Mouse (Mus musculus) cerebellum, adult 9-11 months (tissue): ENCODE results near the gene Krt7.

Experiments used
- DNase-seq: peaks from one replicate; pipeline ENCODE4 v3.0.0; 2022

The Krt7 gene

DNA sequence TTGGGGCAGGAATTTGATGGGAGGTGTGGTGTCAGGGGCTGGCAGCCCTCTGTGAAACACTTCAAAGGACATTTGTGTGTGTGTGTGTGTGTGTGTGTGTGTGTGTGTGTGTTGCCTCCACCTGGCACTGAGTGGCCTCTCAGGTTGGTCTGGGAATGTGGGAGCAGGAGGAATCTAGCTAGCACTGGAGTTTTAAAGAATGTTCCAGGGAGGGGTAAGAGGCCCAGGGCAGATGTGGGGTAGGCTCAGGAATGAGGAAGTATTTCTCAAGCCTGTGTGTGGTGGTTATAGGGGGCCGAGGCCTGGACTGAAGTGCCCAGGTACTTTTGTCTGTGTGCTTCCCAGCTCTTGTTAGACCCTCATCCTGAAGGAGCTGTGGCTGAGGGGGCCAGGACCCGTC, at the start of gene Krt7:
TSS of gene Krt7 (plus strand) at position 269 of the 400 bp plus-strand sequence.
- no peak for DNase-seq

DNA sequence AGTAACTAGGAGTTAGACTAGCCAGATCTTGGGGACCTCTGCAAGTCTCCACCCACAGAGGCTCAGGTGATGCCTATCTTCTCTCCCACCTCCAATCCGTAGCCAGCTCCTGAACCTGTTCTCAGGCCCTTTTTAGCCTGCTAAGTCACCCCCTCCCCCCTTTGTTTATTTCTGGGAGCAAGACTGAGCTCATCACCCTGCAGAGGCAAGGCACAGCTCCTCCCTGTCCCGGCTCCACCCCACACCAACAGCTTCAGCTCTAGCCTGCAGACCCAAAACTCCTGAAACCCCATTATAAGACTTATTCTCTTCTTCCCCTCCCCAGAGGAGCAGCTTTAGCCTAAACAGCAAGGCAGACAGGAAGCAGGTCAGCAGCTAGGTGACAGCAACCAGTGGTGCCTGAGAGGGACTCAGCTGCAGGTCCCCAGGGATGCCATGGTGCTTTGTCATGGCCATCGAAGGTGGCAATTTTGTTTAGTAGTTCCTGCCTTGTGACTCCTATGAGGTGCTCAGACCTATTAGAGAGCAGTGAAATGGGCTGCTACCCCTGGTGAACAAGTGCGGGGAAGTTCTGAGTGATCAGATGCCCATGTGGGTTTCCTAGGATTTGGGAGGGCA, 48.3 kb upstream of the Krt7 start:
- DNase-seq = no peak

DNA sequence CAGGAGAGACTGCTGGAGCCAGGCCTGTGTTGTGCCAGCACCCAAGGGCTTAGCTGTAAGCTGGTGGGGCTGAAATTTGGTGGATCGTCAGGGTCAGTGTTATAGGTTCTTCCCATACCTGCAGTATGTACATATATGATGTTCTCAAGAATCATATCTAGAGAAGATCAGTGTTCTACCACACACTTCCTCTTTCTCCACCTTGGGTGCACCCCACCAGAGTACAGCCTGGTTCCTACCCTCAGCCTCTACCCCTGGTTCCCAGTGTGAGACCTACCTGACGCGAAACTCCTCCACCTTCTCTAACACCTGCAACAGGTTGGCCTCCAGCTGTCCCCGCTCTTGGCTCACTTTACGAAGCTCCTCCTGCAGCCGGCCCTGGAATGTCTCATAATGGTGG, 46.9 kb upstream of the Krt7 start:
- no peak for DNase-seq

DNA sequence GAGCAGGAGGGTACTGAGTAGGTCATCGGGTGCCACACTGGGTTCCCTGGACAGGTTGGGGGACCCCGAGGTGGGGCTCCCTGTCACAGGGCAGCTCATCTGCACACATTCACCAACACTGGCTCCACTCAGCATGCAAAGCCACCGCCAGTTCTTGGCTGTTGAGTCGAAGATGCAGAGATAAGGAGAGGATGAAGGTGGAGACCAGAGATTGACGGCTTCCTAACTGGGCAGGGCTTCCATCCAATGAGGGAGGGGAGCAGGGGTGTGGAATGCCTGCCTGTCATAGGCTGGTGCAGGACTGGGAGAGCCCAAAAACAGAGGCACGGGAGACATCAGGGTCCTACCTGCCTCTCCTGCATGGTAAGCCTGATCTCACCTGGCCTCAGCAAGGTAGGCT, 46.4 kb upstream of the Krt7 start:
- no peak for DNase-seq

DNA sequence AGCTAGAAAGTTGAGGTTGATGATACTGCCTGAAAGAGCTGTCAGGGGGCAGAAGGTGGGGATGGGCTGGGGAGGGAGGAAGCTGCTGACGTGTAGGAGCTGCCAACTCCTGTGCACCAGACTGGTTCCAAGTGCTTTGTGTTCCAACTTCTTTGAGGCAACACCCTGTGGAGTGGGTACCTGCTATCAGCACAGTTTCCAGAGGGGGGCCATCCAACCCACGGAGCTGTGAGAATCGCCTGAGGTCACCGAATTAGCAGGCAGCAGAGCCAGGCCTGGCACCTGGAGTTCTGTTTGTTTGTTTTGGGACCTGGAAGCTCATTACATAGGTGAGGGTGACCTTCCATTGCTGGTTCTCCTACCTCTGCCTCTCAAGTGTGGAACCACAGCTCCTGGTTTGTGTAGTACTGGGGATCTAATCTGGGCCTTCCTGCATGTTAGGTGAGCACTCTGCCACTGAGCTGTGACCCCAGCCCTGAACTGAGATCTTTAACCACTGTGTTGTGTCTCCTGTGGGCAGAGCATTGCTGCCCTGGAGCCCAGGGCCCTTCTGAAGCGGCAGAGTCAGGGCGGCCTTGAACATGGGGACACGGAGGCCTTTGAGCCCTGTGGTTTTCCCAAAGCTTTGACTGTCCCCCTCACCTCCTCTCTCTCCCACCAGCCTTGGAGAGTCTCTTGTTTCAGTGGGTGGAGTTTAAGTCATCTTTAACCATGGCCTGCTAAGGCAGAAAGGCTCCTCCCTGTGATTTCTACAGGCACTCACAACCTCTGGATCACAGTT, 45.8 kb upstream of the Krt7 start:
- DNase-seq = no peak

DNA sequence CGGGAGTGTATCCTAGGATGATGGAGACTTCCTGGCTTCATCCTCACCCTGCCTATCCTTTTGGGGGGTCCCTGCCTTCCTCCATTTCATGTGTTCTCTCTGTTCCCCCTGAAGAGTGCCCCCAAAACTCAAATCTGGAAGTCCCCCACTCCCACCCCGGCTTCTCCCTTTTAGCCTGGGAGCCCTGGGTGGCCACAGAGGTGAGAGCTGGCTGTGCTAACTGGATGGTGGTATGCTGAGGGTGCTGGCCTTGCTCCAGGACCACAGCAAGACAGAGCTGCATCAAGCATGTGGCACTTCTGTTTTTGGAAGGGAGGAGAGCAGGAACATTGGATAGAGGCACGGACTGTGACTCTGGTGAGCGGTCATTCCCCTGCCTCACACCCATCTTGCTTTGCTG, 45.1 kb upstream of the Krt7 start:
- no peak for DNase-seq

DNA sequence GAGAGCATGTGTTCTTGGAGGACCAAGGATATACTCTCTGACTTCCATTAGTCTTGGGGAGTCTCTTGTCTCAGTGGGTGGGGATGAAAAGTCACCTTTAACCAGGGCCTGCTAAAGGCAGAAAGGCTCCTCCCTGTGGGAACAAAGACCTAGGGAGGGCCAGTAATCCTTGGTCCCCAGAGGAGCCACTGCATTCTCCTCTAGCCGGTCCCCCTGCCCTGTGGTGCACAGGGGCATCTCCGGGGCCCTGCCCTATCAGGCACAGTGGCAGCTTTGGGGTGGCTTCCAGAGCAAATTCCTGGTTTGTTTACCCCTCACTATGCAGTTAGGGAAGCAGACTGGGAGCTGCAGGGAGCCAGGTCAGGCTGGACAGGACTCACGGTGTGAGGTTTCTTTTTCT, 44.4 kb upstream of the Krt7 start:
- DNase-seq = no peak

DNA sequence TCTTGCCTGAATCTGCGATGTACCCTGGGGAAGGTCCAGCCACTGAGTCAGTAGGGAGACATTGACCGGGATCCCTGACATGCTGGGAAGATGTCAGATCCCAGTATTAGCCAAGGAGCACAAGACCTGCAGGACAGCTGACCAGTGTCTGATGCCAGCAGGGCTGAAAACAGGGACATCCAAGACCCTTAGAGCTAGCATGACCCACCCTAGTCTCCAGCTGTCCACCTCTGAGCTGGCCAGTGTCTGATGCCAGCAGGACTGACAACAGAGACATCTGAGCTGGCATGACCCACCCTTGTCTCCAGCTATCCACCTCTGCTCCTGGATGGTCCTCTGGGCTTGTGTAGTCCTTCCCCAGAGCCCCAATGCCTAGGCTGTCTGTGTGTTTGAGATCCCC, 43.9 kb upstream of the Krt7 start:
- no peak for DNase-seq

DNA sequence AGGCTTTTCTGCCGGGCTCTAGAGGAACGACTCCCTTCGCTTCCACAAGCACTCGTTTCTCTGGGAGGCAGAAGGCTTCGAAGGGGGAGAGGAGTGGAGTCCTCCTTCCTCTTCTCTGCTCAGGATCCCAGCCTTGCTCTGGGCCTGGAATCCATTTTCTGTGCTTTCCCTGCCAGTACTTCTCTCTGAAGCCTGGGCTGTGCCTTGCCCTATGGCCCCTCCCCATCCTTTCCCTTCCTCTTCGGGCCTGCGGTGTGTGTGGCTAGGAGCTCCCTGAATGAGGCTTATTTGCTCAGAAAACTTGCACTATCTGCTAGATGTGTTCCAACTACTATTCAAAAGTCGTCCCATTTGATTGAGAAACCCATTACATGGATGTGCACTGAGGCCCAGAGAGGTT, 43.3 kb upstream of the Krt7 start:
- no peak for DNase-seq

DNA sequence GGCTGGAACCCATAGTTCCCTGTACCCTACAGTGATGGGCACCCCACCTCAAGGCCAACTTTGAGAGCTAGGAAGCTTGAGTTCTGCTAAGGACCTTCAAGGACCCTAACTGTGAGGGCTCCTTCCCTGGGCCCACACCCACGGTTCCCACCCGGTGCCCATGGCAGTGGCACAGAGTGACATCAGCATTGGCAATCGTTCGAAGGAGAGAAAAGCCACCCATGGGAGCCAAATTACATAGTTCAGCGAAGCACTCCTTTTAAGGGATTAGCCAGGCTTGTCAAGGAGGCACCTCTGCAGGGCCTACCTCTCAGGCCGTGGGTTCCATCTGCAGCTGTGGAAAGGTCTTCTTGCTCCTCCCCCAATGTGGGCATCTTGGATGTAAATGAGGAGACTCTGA, 42.8 kb upstream of the Krt7 start:
- DNase-seq = no peak

DNA sequence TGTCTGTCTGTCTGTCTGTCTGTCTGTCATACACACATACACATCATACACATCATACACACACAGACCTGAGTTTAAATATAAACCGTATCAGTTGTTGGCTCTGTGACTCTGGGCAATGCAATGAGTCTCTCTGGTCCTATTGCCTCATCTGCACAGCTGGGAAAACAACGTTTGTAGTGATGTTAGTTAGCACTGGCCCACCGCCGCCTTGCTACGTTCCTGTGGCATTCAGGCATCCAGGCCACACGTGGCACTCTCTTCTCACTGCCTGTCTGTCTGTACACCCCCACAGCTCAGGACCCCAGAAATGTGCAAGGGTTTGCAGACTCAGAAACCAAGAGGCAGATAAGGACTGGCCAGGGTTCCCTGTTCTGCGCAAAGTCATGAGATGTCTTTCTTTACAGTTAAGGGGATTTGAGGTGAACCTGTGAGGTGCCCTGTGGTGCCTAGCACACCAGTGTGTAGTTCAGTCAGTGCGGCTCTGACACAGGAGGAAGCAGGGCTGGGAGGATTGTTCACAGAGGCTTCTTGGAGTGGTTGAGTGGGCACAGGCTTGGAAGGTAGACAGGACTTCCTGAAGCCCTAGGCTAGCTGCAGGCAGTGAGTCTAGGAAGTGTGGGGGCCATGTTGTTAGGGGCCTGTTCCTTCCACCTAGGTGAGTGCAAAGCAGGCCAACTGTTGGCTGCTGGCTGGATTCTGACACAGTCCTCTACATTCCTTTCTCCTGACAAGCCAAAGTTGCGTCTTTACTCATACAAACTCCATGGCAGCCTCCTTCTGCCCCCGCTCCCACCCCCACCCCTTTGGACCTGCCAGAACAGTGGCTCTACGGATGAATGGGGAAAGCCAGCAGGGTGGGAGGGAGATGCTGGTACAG, 42.1 kb upstream of the Krt7 start:
- no peak for DNase-seq

DNA sequence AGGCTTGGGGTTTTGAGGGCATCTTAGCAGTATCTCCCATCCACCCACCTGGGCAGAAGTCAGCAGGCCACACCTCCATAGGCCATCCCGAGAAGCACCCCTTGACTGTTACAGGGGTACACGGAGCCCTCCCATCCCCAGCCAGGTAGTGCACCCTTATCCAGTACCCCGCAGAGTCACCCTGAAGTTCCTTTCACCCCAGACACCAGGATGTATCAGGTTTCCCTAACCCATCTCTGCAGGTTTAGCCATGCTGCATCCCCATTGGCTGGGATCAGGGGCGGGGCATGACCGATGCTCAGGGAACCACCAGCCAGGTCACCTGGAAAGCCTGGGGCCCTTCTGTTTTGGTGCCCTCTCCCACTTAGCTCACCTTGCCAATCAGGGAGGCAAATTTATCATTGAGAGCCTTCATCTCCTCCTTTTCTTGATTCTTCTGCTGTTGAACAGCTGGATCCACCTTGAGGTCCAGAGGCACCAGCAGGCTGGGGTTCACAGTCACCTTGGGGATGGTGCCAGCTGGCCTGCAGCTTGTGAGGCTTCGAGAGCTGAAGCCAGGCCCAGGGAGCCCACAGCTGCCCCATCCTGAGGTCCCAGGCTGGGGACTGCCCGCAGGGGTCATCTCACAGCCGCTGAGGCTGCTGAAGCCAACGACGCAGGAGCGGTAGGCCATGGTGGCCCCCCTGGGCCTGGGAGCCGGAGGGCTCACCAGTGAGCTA, 41.3 kb upstream of the Krt7 start:
- no peak for DNase-seq

DNA sequence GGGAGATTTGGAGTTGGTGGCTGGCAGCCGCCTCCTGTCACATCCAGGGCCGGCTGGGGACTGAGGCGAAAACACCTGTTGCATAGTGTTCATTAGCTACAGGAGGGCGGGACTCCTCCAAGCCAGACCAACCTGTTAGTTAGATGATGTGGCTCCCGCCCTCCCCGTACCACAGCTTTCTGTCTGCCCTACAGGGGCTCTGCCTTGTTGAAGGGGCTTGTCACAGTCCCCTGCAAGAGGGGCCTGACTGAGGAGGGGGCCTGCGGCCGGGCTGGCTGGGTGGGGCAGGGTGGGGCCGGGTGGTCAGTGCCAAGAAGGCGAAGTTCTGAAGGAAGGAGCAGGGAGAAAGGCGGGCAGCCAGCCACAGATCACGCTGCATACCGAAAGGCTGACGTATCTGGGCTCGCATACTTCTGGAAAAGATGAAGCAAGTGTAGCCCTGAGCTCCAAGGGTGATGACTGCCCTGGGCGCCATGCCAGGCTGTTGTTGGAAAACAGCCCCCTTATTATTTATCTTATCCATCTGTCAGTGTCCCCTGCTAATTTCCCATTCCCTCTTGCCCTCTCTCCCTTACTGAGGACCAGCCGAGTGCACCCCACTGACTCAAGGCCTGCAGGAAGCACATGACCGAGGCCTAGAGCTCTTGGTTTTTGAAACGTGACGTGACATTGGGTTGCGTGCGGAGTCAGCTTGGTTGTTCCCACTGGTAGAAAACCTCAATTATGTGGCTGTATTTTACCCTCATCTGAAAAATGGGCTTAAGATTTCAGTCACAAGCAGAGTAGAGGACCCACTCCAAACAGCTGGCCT, 40.5 kb upstream of the Krt7 start, which contains the start of gene Krt80:
TSS of gene Krt80 (minus strand) at position 62 of the 811 bp plus-strand sequence.
- no peak for DNase-seq

DNA sequence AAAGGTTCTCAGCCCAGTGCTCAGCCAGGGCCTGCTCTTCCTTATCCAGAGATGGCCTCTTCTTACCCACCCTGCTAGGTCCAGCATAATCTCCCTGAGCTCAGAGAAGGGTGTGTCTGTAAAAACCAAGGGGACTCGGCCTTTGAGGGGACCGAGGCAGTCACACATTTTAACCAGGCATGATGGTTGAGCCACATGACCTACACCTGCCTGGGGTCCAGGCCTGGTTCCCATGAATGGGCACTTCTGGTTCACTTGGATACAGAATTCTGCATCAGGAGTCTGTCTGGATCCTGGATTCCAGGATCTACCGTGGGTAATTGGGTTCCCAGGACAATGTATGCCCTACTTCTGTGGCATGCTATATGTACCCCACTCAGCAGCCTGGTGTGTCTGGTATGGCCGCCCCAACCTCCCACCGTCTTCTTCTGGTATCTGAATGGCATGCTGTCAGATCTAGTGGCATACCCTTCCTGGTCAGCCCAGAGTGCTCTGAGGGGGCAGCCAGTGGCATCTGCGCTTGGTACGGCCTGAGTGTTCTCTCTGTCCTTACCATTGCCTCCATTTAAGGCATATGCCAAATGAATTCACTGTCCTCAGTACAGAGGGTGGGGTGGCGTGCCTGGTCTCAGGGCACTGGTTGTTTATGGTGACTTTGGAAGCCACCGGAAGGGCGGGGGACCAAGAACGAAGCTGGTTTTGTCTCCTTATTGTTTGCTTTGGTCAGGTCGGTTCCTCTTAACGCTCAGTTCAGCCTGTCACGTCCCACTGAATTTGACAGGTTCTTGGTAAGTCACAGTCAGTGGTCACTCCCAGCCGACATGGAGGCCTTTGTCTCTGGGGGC, 39.5 kb upstream of the Krt7 start:
- DNase-seq = no peak

DNA sequence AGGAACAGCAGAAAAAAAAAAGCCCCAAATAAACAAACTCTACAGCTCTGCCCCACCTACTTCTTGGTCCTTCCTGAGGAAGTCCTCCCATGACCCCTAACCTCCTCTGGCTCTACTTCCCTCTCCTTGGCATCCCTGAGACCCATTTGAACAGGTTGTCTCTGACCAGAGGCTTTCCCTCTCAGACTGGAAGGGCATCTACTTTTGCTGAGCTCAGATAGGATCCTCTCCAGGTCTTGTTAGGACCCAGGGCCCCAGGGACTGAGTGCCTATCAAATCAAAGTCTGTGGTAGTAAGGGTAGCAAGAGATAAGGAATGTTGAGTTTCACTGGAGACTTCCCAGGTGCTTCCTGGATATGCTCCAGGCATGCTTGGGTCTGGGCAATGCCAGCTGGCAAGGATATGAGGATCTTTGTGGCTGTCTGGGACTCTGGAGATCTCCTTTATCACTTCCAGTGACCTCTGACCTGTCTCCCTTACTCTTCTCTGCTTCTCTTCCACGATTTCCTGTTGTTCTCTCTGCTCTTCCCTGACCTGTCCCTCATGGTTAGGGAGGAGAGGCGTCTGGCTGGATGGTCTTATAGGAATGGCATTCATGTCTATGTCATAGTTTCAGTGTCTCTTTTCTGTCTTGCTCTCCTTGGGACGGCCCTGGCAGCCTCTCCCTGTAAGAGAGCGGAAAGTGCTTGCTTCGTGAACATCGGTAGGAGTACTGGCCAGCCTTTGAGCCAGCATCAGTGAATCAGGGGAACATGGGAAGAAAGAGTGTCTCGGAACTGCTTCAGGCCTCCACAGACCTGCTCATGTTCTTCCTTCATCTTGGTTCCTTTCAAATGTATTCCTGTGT, 38.5 kb upstream of the Krt7 start:
- no peak for DNase-seq

DNA sequence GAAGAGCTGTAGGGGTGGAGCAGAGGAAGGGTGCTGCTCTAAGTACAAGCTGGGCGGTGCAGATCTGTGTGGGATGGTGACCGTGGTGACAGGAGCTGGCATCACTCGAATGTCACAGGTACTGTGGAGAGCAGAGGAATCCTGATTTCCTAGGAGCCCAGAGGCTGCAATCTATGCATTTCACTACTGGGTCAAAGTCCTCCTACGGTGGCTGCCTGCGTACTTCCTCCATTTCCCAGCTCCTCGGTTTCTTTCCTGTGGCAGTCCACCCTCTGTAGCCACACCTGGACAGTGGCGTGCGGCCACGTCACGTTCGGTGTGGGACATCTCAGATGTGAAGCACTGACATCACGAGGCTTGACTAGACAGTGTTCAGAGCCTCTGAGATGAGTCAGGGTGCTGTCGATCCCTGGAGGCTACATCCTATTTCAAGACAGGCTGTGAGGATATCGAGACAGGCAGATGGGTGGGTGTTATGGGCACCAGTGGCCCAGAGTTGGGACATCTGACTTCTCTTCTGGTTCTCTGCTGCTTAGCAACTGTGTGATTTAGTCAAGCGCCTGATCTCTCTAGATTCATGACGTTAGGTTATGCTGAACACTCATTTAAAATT, 37.5 kb upstream of the Krt7 start:
- no peak for DNase-seq

DNA sequence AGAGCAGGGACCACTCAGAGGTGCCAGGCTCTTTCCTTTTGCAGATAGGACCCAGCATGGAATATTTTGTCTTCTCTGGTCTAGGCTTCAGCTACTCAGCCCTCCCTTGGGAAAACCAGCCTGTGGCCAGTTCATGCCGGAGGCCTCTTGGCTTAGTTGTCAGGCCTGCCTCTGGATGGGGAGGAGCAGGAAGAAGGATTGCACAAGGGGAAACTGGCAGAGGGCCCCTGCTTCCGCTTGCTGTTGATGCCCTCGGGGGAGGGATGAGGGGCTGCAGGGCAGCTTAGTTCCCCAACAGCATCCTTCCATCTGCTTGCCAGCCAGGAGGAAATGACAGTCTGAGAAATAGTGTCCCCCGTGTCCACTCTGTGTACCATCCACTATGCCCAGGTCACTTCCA, 36.0 kb upstream of the Krt7 start:
- DNase-seq = no peak

DNA sequence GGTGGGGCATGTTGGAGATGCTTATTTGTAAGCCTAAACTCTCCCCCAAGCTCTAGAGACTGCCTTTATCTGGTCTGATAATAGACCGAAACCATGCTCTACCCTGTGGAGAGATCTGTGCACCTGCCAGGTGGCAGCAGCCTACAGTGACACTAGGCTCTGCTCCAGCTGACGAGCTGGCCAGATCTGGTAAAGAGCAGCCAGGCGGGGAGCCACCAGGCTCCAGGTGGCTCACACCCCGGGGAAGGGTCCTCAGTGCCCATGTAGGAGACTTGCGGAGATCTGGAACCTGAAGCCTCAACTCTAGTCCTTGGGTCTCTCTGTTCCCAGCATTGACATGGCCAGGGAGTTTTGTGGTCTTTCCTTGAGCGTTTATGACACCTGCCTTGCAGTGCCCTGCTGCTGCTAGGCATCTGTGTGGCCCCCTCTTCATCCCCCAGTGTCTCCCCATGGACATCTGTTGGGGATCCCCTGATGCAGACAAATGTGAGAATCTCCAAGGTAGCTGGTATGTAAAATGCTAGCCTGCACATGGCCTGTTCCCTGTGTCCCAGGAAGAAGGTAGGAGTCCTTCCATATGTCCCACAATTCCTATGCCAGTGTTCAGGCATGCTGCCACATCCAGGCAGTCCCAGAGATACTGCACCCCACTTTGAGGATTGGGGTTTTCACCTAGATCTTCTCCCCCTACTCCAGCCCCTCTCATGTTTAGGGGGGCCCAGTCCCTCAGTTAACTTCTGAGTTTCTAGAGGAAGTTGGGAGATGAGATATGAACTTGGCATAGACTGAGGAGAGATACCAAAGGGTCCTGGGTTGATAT, 34.7 kb upstream of the Krt7 start:
- peak; percentile 80 for DNase-seq

DNA sequence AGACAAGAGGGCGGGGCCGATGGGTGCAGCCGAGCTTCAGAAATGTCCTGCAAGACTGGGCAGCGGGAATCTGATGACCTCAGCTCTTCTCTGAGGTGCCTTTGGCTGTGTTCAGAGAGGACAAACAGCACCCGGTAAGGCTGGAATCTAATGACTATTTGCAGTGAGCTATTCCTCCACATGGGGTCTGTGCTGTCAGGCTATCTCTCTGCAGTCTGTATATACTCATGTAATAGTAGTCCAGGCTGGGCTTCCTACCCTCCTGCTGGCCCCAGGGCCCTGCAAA, 34.1 kb upstream of the Krt7 start:
- no peak for DNase-seq
